Mouse (Mus musculus) limb, embryonic 10.5 days (tissue): ENCODE results near the gene Tspan9. TPM values are rescaled to one million over a fixed set of nuclear protein-coding genes. Genes with fewer than 3 reads are reported as not detected.

Experiments
- DNase-seq: peaks from one replicate; pipeline ENCODE4 v3.0.0-alpha.2; 2017; ENCODE audit warnings: low spot score
- H3K27ac ChIP-seq: fragments of 300-500 bp; sonication (generic); 2 replicates; pipeline ENCODE4 v1.5.1; 2016; ENCODE audit warnings: mild to moderate bottlenecking
- H3K27me3 ChIP-seq: fragments of 300-500 bp; sonication (generic); 2 replicates; pipeline ENCODE4 v1.6.1; 2016; ENCODE audit warnings: low read depth, mild to moderate bottlenecking; ENCODE audit not compliant: poor library complexity, severe bottlenecking
- H3K36me3 ChIP-seq: fragments of 300-500 bp; sonication (generic); 2 replicates; pipeline ENCODE4 v1.6.1; 2016; ENCODE audit warnings: mild to moderate bottlenecking, moderate library complexity
- H3K4me1 ChIP-seq: fragments of 300-500 bp; sonication (generic); 2 replicates; pipeline ENCODE4 v1.6.1; 2016
- H3K4me3 ChIP-seq: fragments of 300-500 bp; sonication (generic); 2 replicates; pipeline ENCODE4 v1.5.1; 2016; ENCODE audit warnings: mild to moderate bottlenecking, moderate library complexity
- H3K9me3 ChIP-seq: fragments of 300-500 bp; sonication (generic); replicated peaks from 2 replicates; pipeline ENCODE4 v1.6.1; 2016; ENCODE audit warnings: mild to moderate bottlenecking
- WGBS: fragments of 180-500 bp; shearing (Covaris S2); methylation state at CpG from one replicate; pipeline ENCODE4 v1.1.7; 2016; 5-methylcytosine and 5-hydroxymethylcytosine counted together
- polyA plus RNA-seq: library from polyadenylated mRNA; unstranded; fragments of >200 nt; fragmentation: Nextera tagmentation; extraction: Ambion mirVana; gene quantifications from 2 replicates; pipeline ENCODE4 v1.2.1, GENCODE M21; 2016

The Tspan9 gene
- polyA plus RNA-seq, 1 experiment from 2014 or later, result 78.5 TPM

GRCm38 (mm10) chr6:128022207-128022606 is 121.2 kb downstream of the Tspan9 start:
- Histone ChIP-seq H3K27ac (peak overlapping the region; percentile 83), H3K4me3 (0 out of 2 replicates have a peak overlapping the region, but pooled peaks have one; percentile 11), H3K9me3 (no peaks in the 10 kb centered on the region), H3K36me3 (peaks cover 8% of the 10 kb centered on the region), H3K4me1 (peaks cover 70% of the 10 kb centered on the region), H3K27me3 (no peaks in the 10 kb centered on the region)
- peak; percentile 72 for DNase-seq
- 15% methylated on average over 6 of the region's 6 CpGs for WGBS

- Histone ChIP-seq H3K36me3 (peaks cover 8% of the 10 kb centered on the region), H3K4me1 (peaks cover 70% of the 10 kb centered on the region), H3K27ac (peak overlapping the region; percentile 83), H3K4me3 (0 out of 2 replicates have a peak overlapping the region, but pooled peaks have one; percentile 11), H3K27me3 (no peaks in the 10 kb centered on the region), H3K9me3 (no peaks in the 10 kb centered on the region)
- no peak for DNase-seq
- 53% methylated on average over 5 of the region's 5 CpGs for WGBS
These were observed 121.5 kb downstream of the Tspan9 start for GRCm38 (mm10) chr6:128021931-128022202.

- no peak for DNase-seq
- H3K9me3 ChIP-seq, result no peaks in the 10 kb centered on the region
- H3K27me3 ChIP-seq, result no peaks in the 10 kb centered on the region
- WGBS, result 31% methylated on average over 8 of the region's 10 CpGs
- peaks cover 70% of the 10 kb centered on the region for H3K4me1 ChIP-seq
- H3K4me3 ChIP-seq, result 0 out of 2 replicates have a peak overlapping the region, but pooled peaks have one; percentile 11
- H3K27ac ChIP-seq, result peak overlapping the region; percentile 83
- H3K36me3 ChIP-seq, result peaks cover 8% of the 10 kb centered on the region
These were observed 122.1 kb downstream of the Tspan9 start for GRCm38 (mm10) chr6:128021106-128021930.

GRCm38 (mm10) chr6:128020521-128021057 is 122.8 kb downstream of the Tspan9 start:
- Histone ChIP-seq H3K36me3 (peaks cover 8% of the 10 kb centered on the region), H3K27ac (peak overlapping the region; percentile 83), H3K4me1 (peaks cover 72% of the 10 kb centered on the region)

GRCm38 (mm10) chr6:128020053-128020452 is 123.3 kb downstream of the Tspan9 start:
- Histone ChIP-seq H3K4me1 (peaks cover 72% of the 10 kb centered on the region), H3K27ac (peak overlapping the region; percentile 83), H3K4me3 (no peak overlapping the region), H3K36me3 (peaks cover 8% of the 10 kb centered on the region), H3K9me3 (no peaks in the 10 kb centered on the region), H3K27me3 (no peaks in the 10 kb centered on the region)
- 54% methylated on average over 4 of the region's 4 CpGs for WGBS
- DNase-seq, result no peak

More at GRCm38 (mm10) chr6:128020521-128021057, 122.8 kb downstream of the Tspan9 start:
- Histone ChIP-seq H3K27me3 (no peaks in the 10 kb centered on the region), H3K9me3 (no peaks in the 10 kb centered on the region), H3K4me3 (no peak overlapping the region)
- WGBS, result 26% methylated on average over 8 of the region's 8 CpGs
- no peak for DNase-seq

- 0 out of 2 replicates have a peak overlapping the region, but pooled peaks have one; percentile 83 for H3K27ac ChIP-seq
- H3K9me3 ChIP-seq, result no peaks in the 10 kb centered on the region
- 85% methylated on average over 7 of the region's 7 CpGs for WGBS
- DNase-seq, result no peak
- peaks cover 68% of the 10 kb centered on the region for H3K4me1 ChIP-seq
- no peaks in the 10 kb centered on the region for H3K27me3 ChIP-seq
- H3K4me3 ChIP-seq, result no peak overlapping the region
- peaks cover 8% of the 10 kb centered on the region for H3K36me3 ChIP-seq
These were observed 124.3 kb downstream of the Tspan9 start for GRCm38 (mm10) chr6:128019119-128019518.

GRCm38 (mm10) chr6:128015304-128015703 is 128.1 kb downstream of the Tspan9 start:
- no peaks in the 10 kb centered on the region for H3K27me3 ChIP-seq
- 89% methylated on average over 7 of the region's 7 CpGs for WGBS
- H3K9me3 ChIP-seq, result no peaks in the 10 kb centered on the region
- DNase-seq, result no peak
- peaks cover 8% of the 10 kb centered on the region for H3K36me3 ChIP-seq
- H3K4me3 ChIP-seq, result no peak overlapping the region
- H3K27ac ChIP-seq, result peak overlapping the region; percentile 67
- peaks cover 68% of the 10 kb centered on the region for H3K4me1 ChIP-seq

GRCm38 (mm10) chr6:128011781-128012180 is 131.6 kb downstream of the Tspan9 start:
- no peaks in the 10 kb centered on the region for H3K27me3 ChIP-seq
- H3K36me3 ChIP-seq, result no peaks in the 10 kb centered on the region
- no peak for DNase-seq
- peaks cover 81% of the 10 kb centered on the region for H3K4me1 ChIP-seq
- H3K27ac ChIP-seq, result peak overlapping the region; percentile 87
- H3K9me3 ChIP-seq, result no peaks in the 10 kb centered on the region
- WGBS, result 81% methylated on average over 17 of the region's 17 CpGs
- no peak overlapping the region for H3K4me3 ChIP-seq

GRCm38 (mm10) chr6:128011071-128011477 is 132.3 kb downstream of the Tspan9 start:
- peaks cover 81% of the 10 kb centered on the region for H3K4me1 ChIP-seq
- WGBS, result 87% methylated on average over 13 of the region's 13 CpGs
- DNase-seq, result no peak

GRCm38 (mm10) chr6:128010135-128010971 is 133.0 kb downstream of the Tspan9 start:
- 40% methylated on average over 11 of the region's 11 CpGs for WGBS
- H3K4me1 ChIP-seq, result peaks cover 74% of the 10 kb centered on the region
- H3K27me3 ChIP-seq, result no peaks in the 10 kb centered on the region
- no peaks in the 10 kb centered on the region for H3K9me3 ChIP-seq
- peak; percentile 76 for DNase-seq
- 0 out of 2 replicates have a peak overlapping the region, but pooled peaks have one; percentile 16 for H3K4me3 ChIP-seq
- H3K36me3 ChIP-seq, result no peaks in the 10 kb centered on the region
- H3K27ac ChIP-seq, result peak overlapping the region; percentile 87

More at GRCm38 (mm10) chr6:128011071-128011477, 132.3 kb downstream of the Tspan9 start:
- Histone ChIP-seq H3K27ac (peak overlapping the region; percentile 87), H3K4me3 (no peak overlapping the region), H3K27me3 (no peaks in the 10 kb centered on the region), H3K36me3 (no peaks in the 10 kb centered on the region), H3K9me3 (no peaks in the 10 kb centered on the region)

- Histone ChIP-seq H3K36me3 (no peaks in the 10 kb centered on the region), H3K4me1 (peaks cover 68% of the 10 kb centered on the region), H3K27ac (peak overlapping the region; percentile 27)
These were observed 135.3 kb downstream of the Tspan9 start for GRCm38 (mm10) chr6:128007982-128008562.

GRCm38 (mm10) chr6:128007241-128007701 is 136.1 kb downstream of the Tspan9 start:
- no peaks in the 10 kb centered on the region for H3K36me3 ChIP-seq
- no peaks in the 10 kb centered on the region for H3K27me3 ChIP-seq
- H3K9me3 ChIP-seq, result no peaks in the 10 kb centered on the region
- WGBS, result 84% methylated on average over 12 of the region's 12 CpGs
- H3K4me3 ChIP-seq, result no peak overlapping the region
- H3K4me1 ChIP-seq, result peaks cover 63% of the 10 kb centered on the region
- no peak overlapping the region for H3K27ac ChIP-seq
- DNase-seq, result no peak

More at GRCm38 (mm10) chr6:128007982-128008562, 135.3 kb downstream of the Tspan9 start:
- no peaks in the 10 kb centered on the region for H3K9me3 ChIP-seq
- H3K27me3 ChIP-seq, result no peaks in the 10 kb centered on the region
- no peak overlapping the region for H3K4me3 ChIP-seq
- 71% methylated on average over 5 of the region's 5 CpGs for WGBS
- DNase-seq, result no peak
